Mouse (Mus musculus): Measurements from ENCODE around the gene Errfi1. TPM values are rescaled to one million over a fixed set of nuclear protein-coding genes. Genes with fewer than 3 reads are reported as not detected.

Errfi1 gene
- 0.84 TPM in 1 of 2 replicates, not detected in the other for total RNA-seq (2014; fragmentation: Nextera tagmentation)
- 0.52 and 1.2 TPM in 2 replicates for total RNA-seq (2017)

DNA sequence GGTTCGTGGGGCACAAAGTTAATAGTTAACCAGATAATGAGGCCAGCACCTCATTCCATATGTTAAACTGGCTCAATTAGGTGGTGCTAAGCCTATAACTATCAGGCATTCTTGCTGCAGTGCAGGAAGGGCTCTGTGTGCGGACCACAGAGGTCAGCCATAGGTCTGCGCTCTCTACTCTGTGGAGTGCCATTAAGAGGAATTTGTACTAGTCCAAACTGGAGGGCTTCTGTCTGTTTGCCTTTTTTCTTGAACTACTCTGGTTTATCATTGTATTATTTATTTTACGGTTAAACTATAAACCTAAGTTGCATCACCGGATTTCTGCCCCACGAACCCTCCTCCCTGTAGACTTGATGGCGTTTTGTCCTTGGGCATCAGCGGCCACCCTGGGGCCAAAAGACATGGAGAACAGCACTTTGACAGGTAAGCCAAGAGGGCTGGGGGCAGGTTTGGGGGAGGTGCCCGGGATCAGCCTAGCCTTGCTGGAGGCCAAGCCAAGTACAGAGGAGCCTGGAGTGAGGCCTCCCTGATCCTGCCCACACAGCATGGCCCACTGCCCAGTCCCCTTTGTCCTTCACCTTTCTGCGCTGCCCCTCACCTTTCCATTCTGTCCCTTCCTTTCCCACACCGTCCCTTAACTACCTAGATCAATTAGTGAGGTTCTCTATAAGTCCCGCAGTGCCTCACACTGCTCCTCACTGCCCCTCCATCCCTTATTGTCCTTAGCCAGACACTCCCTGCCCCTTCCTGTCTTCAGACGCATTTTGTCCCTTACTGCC is at the start of gene Errfi1:
Gene Errfi1, plus strand, starts transcription at position 240 of the 782 bp plus-strand sequence.
- ATAC-seq (replicated peaks; ENCODE audit: poor library complexity, severe bottlenecking), result no peak

DNA sequence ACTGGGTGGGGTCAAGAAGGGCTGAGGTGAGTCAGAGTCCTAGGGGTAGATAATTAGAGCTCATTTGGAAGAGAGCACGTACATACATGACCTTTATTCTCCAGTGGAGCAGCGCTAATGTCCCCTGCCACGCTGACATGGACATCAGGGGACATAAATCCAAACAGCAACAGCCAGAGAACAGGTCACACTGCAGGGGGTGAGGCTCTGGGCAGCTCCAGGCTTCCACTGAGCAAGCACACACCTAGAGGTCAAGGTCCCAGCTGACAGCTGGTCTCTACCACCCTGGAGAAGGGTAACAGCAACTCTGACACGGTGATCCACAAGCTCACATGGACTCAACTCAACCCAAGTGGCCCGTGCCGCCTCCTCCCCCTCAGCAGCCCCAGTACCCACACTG is 49.5 kb upstream of the Errfi1 start:
- ATAC-seq (replicated peaks; ENCODE audit: poor library complexity, severe bottlenecking), result no peak

DNA sequence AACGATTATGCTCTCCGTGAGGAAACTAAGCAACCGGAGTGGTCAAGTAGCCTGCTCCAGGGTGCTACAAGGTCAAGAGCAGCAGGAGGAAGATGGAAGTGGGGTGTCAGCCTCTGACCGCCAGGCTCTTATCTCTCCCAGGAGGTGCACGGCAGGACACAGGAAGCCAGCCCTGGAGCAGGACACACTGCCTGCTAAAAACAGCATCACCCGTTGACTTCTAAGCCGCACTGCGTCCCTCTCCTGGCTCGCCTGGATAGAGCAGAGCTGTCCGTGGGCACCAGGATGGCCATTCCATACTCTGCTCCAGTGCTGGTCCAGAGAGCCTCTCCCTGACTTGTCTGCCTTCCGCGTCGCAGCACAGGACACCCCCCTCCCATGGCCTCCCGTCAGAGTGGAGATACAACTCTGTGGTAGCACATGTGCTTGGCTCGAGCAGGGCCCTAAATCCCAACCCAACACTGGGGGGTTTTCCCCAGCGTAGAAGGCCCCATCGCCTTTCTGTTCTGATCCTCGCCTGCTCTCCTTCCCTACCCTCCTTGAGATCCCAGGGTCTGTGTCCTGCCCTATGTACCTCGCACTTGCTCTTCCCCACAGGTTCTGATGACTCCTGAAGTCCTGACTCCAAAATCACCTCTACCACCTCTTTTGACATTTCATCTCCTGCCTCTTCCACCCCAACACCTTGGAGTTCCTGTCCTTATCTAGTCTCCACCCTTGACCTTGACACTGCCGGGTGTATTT is 45.8 kb upstream of the Errfi1 start:
- ATAC-seq (replicated peaks; ENCODE audit: poor library complexity, severe bottlenecking), result 0 out of 2 replicates have a peak, but pooled peaks have one; percentile 11

DNA sequence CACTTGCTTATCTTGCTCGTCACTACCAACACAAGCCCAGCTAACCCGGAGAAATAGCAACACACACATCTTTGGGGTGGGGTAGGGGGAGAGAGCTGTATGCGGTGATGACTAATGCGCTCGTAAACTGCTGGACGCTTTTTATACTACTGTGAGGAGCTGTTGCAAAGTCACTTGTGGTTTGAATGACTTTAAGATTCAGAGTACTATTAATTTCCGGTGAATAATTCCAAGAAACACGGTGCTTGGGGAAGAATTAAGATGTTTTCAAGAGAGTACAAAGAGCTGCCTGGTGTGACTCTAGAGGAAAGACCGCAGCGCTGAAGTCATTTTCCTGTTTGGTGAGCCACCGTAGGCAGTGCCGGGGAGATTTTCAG is 45.3 kb upstream of the Errfi1 start:
- peak; percentile 84 for ATAC-seq (replicated peaks; ENCODE audit: poor library complexity, severe bottlenecking)

DNA sequence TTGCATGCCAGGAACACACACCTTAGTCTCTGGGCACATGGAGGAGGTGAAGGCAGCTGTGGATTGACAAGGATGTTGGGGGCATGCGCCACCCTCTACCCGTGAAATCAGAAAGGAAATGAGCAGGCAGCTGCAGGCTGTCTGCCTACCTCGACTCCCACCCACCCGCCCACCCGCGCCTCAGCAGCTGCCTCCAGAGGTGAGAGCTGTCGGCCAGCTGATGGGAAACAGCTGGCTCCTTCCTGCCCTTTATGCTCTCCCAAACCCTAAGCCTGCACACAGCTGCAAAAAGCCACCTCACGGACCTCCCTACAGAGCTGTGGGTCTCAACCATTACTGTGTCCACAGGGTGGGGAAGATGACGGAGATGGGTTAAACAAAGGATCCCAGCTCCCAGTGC is 44.4 kb upstream of the Errfi1 start:
- no peak for ATAC-seq (replicated peaks; ENCODE audit: poor library complexity, severe bottlenecking)

DNA sequence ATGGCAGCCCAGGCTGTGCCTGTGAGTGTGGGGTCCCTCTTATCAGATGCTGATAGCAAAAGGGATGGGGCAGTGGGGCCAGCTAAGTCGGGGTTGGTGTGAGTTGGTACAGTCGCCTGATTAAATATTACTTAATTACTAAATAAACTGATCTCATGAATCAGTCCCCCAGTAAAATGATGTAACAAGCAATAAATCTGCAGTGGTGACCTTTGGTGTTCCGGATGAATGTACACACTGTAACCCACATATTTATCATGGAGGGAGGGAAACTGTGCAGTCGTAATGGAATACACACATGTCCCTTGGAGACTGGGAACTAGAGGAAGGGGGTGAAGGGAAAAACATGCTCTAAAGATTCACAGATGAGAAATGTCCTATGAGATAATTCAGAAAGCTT is 38.6 kb upstream of the Errfi1 start:
- ATAC-seq (replicated peaks; ENCODE audit: poor library complexity, severe bottlenecking), result no peak

DNA sequence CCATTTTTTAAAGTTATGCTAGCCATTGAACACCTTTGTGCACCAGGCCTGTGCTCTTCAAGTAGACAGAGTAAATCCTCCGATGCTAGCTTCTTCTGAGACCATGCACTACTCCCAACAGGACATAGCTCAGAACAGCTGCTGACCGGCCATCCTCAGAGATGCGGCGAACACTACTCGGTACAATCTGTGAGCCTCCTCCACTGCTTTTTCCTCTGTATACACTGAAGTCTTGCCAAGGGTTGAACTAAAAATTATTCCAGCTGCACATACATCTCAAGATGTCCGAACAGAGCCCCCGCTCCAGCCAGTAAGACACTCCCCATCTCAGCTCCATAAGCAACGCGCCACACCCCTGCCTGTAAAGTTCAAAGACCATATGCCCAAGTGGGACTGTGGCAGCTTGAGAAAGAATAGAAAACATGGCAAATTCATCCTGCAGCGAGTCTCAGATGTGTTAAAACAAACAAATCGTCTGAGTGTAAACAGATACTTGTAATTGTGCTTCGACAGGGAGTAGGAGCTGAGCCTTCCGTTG is 37.2 kb upstream of the Errfi1 start:
- ATAC-seq (replicated peaks; ENCODE audit: poor library complexity, severe bottlenecking), result no peak

GRCm38 (mm10) chr4:150819126-150819910 is 34.4 kb upstream of the Errfi1 start:
- ATAC-seq (replicated peaks; ENCODE audit: poor library complexity, severe bottlenecking), result no peak

DNA sequence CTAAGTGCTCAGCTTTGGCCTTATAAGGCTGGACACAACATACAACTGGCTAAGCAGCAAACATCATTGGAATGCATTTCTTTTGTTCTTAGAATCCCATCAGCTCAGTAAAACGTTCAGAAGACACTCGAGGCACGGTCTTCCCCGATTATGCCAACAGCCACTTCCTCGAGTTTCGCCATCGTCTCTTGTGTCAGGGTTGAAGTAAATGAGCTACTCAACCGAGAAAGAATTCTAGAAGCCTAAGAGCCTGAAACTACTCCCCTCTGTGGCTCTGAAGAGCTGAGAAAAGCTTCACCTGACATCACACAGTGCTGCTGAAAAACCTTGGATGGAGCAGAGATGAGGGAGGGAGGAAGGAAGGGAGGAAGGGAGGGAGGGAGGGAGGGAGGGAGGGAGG is 32.3 kb upstream of the Errfi1 start:
- ATAC-seq (replicated peaks; ENCODE audit: poor library complexity, severe bottlenecking), result 0 out of 2 replicates have a peak, but pooled peaks have one; percentile 24

DNA sequence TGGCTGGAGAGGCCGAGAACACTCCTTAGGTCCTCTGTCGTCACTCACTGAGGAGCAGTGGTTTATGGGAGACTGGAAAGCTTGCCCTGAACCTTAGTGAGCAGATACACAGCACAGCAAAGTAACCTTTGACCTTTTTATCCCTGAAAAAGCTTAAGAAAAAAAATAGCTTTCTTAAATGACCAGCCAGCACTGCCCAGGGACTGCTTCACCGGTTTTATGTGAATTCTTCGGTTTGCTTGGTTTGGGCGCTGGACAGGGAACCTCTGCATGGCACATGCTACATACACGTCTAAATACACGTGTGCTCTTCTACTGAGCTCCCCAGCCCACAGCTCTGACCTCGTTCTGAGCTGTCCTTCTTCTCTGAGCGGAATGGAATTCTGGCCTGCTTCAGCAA is 31.1 kb upstream of the Errfi1 start:
- ATAC-seq (replicated peaks; ENCODE audit: poor library complexity, severe bottlenecking), result no peak

DNA sequence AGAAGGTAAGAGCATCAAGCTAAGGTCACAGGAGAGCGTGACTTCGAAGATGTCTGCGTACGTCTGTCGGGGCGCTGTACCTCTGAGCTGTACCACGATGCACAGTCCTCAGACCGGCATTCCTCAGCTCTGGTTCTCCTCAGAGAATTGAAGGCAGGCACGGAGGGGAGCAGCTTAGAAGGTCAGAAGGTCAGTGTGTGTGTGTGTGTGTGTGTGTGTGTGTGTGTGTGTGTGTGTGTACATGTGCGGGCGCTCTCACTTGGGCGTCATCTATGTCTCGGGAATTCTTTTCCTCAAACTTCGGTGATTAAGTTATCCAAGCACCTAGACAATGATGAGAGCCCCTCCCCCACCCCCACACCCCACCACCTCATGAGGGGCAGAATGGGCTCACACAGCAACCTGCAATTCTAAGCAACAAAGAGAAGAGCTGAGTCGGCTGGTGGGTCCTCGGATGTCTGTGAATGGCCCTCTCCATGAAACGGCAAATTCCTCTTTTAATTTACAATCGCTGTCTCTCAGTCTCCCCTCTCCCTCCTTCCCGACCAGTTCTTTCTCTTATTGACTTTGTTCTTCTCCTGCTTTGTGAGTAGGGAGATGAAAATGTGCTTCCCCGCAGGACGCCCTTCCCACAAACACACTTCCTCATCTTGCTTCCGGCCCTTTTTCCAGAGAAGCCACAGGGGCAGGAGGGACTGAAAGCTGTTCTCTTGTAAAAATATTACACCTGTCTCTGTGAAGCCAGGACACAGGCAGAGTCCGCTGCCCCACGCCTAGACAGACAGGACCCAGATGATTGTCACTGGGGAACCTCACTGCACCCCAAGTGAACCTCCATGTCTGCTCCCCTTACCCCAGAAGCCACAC is 29.9 kb upstream of the Errfi1 start:
- peak; percentile 57 for ATAC-seq (replicated peaks; ENCODE audit: poor library complexity, severe bottlenecking)

DNA sequence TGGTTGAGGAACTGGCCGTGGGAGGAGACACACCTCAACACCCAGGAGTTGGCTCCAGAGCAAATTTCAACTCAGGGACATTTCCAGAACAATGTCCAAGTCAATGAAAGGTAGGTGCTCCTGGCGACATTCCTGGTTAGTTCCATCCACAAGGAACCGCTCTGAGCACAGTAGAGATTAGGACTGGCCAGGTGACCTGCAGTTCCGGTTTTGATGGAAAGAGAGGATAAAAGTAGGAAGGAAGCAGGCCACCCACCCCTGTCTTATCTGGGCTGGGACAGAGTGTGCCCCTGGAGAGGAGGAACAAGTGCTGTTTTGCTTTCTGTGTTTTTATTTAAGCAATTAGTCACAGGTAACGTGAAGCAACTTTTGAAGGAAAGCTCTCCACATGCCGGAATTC is 28.8 kb upstream of the Errfi1 start:
- no peak for ATAC-seq (replicated peaks; ENCODE audit: poor library complexity, severe bottlenecking)

DNA sequence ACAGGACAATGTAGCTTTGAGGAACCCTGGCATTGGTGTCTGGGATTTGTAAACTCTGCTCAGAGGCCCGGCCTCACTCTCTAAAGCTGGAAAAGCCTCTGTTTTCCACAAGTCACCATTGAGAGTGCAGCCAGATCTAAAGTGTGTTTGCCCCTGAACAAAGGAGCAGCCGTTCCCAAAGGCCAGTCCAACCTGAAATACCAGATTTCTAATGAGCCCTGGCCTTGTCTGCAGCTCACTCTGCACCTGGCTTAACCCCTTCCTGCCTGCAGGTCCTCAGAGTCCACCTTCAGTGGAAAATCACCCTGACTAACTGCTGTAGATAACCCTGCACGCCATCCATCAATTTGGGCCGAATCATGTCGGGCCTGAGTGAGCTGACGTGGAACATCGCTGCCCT is 28.2 kb upstream of the Errfi1 start:
- no peak for ATAC-seq (replicated peaks; ENCODE audit: poor library complexity, severe bottlenecking)

GRCm38 (mm10) chr4:150831321-150831720 is 22.4 kb upstream of the Errfi1 start:
- no peak for ATAC-seq (replicated peaks; ENCODE audit: poor library complexity, severe bottlenecking)

GRCm38 (mm10) chr4:150831941-150832340 is 21.8 kb upstream of the Errfi1 start:
- no peak for ATAC-seq (replicated peaks; ENCODE audit: poor library complexity, severe bottlenecking)

DNA sequence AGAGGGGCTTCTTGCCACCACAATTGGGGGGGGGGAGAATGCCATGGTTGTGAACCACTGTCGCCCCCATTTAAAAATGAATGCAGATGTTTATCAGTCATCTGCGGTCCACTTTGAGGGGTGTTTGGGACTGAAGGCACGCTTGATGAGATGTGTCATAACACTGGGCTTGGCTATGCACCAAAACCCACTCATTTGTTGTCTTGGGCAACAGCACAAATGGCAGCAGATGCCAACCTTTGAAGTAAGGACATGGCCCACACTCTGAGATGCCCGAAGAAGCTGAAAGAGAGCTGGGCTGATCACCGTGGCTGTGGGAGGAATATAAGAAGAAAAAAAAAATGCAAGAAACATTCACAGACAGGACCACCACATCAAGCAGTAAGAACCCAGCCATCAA is 18.6 kb upstream of the Errfi1 start:
- ATAC-seq (replicated peaks; ENCODE audit: poor library complexity, severe bottlenecking), result no peak

- no peak for ATAC-seq (replicated peaks; ENCODE audit: poor library complexity, severe bottlenecking)
These were observed 17.5 kb upstream of the Errfi1 start for GRCm38 (mm10) chr4:150836258-150836657.

DNA sequence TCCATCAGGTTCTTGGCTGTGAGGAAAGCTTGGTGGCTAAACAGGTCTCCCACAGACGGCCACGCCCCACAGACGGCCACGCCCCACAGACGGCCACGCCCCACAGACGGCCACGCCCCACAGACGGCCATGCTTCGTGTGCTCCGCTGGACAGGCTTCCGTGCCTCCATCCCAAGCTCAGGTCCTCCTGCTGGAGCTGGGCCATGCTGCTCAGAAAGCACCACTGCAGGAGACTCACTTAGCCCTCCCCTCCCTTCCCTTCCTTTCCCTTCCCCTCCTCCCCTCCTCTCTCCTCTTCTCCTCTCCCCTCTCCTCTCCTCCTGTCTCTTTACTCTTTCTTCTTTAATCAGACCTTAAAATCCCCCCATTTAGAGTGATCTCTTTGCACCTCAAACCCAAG is 16.8 kb upstream of the Errfi1 start:
- 0 out of 2 replicates have a peak, but pooled peaks have one; percentile 25 for ATAC-seq (replicated peaks; ENCODE audit: poor library complexity, severe bottlenecking)

DNA sequence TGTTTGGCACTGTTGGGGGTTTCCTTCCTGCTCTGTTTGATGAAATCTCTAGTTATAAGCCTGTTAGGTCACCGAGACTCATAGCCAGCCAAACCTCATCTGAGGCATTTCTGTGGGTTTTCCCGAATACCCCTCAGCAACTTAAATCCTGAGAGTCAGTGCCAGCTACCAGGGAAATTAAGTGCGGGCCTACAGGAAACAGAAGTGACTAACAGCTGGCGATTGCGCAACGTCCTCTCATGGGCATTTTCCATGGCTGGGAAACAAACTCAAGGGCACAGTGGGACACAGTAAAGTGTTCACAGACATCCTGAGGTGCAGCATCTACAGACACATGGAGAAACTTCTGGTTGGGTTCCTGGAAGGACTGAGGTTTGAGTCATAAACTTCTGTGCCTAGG is 16.3 kb upstream of the Errfi1 start:
- peak; percentile 93 for ATAC-seq (replicated peaks; ENCODE audit: poor library complexity, severe bottlenecking)

DNA sequence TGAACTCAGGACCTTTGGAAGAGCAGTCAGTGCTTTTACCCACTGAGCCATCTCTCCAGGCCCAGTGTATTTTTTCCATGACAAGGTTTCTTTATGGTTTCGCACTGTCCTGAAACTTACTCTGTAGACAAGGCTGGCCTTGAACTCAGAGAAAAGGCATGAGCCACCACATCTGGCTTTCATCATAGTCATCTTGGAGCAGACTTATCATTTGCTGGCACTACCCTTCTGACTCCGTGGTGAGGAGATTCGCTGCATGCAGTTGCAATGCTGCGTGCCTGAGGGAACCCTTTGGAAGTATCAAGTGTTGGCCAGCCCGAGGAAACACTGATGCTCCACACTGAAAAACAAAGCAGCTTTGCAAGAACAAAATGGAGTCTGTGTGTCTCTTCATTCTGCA is 11.7 kb upstream of the Errfi1 start:
- ATAC-seq (replicated peaks; ENCODE audit: poor library complexity, severe bottlenecking), result no peak
